Mouse (Mus musculus) myocyte (in vitro differentiated cells): ENCODE results near the gene Csf2rb2. TPM values are rescaled to one million over a fixed set of nuclear protein-coding genes. Genes with fewer than 3 reads are reported as not detected.
"Not testable (repeated sequence)": the region's sequence is repeated elsewhere in the genome, so short reads cannot be mapped to it uniquely, and the experiment has no call there.

Experiments
- H3K27me3 ChIP-seq: one replicate; pipeline ENCODE4 v1.6.1; 2011; ENCODE audit not compliant: control insufficient read depth, insufficient read depth, insufficient read length
- H3K36me3 ChIP-seq: one replicate; pipeline ENCODE4 v1.6.1; 2011; ENCODE audit not compliant: control insufficient read depth, insufficient read depth
- H3K4me2 ChIP-seq: one replicate; pipeline ENCODE4 v1.6.1; 2011; ENCODE audit warnings: low read depth, control low read depth
- H3K4me3 ChIP-seq: one replicate; pipeline ENCODE4 v1.5.1; 2011; ENCODE audit warnings: mild to moderate bottlenecking, control low read depth, moderate library complexity
- H3K79me2 ChIP-seq: one replicate; pipeline ENCODE4 v1.6.1; 2011; ENCODE audit not compliant: control insufficient read depth, insufficient read depth
- H3ac ChIP-seq: one replicate; pipeline ENCODE4 v1.6.1; 2011; ENCODE audit not compliant: control insufficient read depth, insufficient read length
- CEBPB ChIP-seq: IDR thresholded peaks from 2 replicates; pipeline ENCODE4 v1.6.1; 2011; ENCODE audit warnings: mild to moderate bottlenecking, moderate library complexity; ENCODE audit not compliant: poor library complexity, insufficient read depth, severe bottlenecking
- E2F4 ChIP-seq: IDR thresholded peaks from one replicate; pipeline ENCODE4 v1.6.1; 2011; ENCODE audit warnings: mild to moderate bottlenecking, control low read depth, moderate library complexity; ENCODE audit not compliant: insufficient read depth
- MAX ChIP-seq: IDR thresholded peaks from one replicate; pipeline ENCODE4 v1.6.1; 2011; ENCODE audit warnings: low read depth, mild to moderate bottlenecking, control low read depth
- MYOD1 ChIP-seq, 3 experiments: IDR thresholded peaks; one replicate each; pipeline ENCODE4 v1.6.1; 2011; ENCODE audit warnings: control low read depth in 2 of 3, low read depth in 2 of 3, mild to moderate bottlenecking in 2 of 3, moderate library complexity in 1 of 3; ENCODE audit not compliant: insufficient read length in 2 of 3, control insufficient read depth in 1 of 3
- MYOG ChIP-seq, 3 experiments: IDR thresholded peaks; one replicate each; pipeline ENCODE4 v1.6.1; 2011; ENCODE audit warnings: control low read depth in 2 of 3, low read depth in 2 of 3, mild to moderate bottlenecking in 2 of 3; ENCODE audit not compliant: insufficient read length in 2 of 3, control insufficient read depth in 1 of 3, insufficient read depth in 1 of 3
- POLR2A ChIP-seq: IDR thresholded peaks from one replicate; pipeline ENCODE4 v1.6.1; 2011; ENCODE audit warnings: low read depth, mild to moderate bottlenecking, control low read depth, moderate library complexity; ENCODE audit not compliant: insufficient read length
- POLR2AphosphoS2 ChIP-seq: IDR thresholded peaks from one replicate; pipeline ENCODE4 v1.6.1; 2011; ENCODE audit warnings: low read depth, control low read depth; ENCODE audit not compliant: insufficient read length
- REST ChIP-seq: IDR thresholded peaks from one replicate; pipeline ENCODE4 v1.6.1; 2011; ENCODE audit warnings: mild to moderate bottlenecking, control low read depth, moderate library complexity; ENCODE audit not compliant: insufficient read depth, insufficient read length
- SRF ChIP-seq: IDR thresholded peaks from one replicate; pipeline ENCODE4 v1.6.1; 2011; ENCODE audit warnings: low read depth; ENCODE audit not compliant: control insufficient read depth, insufficient read length
- TCF12 ChIP-seq: IDR thresholded peaks from one replicate; pipeline ENCODE4 v1.6.1; 2011; ENCODE audit warnings: mild to moderate bottlenecking, control low read depth; ENCODE audit not compliant: poor library complexity, insufficient read depth, severe bottlenecking
- TCF3 ChIP-seq: IDR thresholded peaks from one replicate; pipeline ENCODE4 v1.6.1; 2011; ENCODE audit warnings: low read depth, control low read depth; ENCODE audit not compliant: insufficient read length
- USF1 ChIP-seq: IDR thresholded peaks from one replicate; pipeline ENCODE4 v1.6.1; 2011; ENCODE audit warnings: low read depth, mild to moderate bottlenecking, control low read depth, moderate library complexity
- polyA plus RNA-seq: library from polyadenylated mRNA; unstranded; fragments of >200 nt; fragmentation: generic; extraction: Trizol; gene quantifications from one replicate; pipeline ENCODE4 v1.2.1, GENCODE M21; 2012; ENCODE audit warnings: missing spikeins

The Csf2rb2 gene
- polyA plus RNA-seq, 1 experiment = 0.14 TPM

DNA sequence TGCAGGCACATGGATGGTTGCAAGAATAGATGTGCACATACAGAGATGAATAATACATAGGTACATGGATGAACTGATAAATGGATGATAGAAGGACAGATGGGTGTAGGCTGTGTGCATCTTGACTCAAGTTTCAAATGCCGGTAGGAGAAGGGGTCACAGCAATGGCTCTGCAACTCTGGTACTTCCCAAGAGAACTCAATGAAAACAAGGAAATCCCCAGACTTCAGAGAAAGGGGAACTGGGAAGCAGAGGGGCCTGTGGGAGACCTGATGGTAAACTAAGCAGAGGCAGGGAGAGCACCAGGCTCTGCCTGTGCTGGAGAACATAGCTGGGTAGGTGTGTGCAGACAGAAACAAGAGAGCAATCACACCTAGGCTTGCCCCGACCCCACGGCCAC lies 28.9 kb upstream of the Csf2rb2 start:
- no peaks in the 10 kb centered on the region for H3K27me3 ChIP-seq
- no peaks in the 10 kb centered on the region for H3K36me3 ChIP-seq
- TF ChIP-seq POLR2A = no peak
- TF ChIP-seq MYOG (IDR thresholded peaks at IDR 0.05; ENCODE audit: control insufficient read depth in 1 of 3, insufficient read depth in 1 of 3, insufficient read length in 2 of 3, low read depth in 2 of 3) = no peak
- no peak for TF ChIP-seq TCF12
- no peak for TF ChIP-seq SRF
- TF ChIP-seq TCF3 = no peak
- TF ChIP-seq CEBPB = no peak
- no peak for TF ChIP-seq USF1
- no peak for TF ChIP-seq E2F4
- TF ChIP-seq POLR2AphosphoS2 = no peak
- TF ChIP-seq MYOD1 (IDR thresholded peaks at IDR 0.05; ENCODE audit: control insufficient read depth in 1 of 3, insufficient read length in 2 of 3, low read depth in 2 of 3) = no peak
- no peak for TF ChIP-seq REST
- TF ChIP-seq MAX = no peak
- H3ac ChIP-seq = no peak overlapping the region
- H3K4me3 ChIP-seq = no peak overlapping the region
- no peak overlapping the region for H3K4me2 ChIP-seq
- no peaks in the 10 kb centered on the region for H3K79me2 ChIP-seq

DNA sequence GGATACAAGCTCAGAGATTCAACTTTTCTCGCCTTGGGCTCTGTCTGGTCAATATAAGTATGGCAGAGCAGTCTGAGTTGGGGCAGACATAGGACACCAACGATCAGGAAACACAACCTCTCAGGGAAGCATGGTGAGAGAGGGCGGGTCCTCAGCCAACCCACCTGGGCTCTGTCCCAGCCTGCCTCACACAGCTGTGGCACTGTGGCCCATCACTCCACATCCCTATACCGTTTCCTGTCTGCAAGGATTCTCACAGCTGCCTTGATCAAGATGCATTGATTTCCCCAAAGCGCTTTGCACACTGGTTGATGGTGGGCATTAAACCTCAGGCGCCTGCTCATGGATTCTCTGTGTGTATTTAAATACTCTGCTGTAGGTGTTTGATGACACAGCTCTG lies 27.5 kb upstream of the Csf2rb2 start:
- no peaks in the 10 kb centered on the region for H3K36me3 ChIP-seq
- no peaks in the 10 kb centered on the region for H3K79me2 ChIP-seq
- no peaks in the 10 kb centered on the region for H3K27me3 ChIP-seq
- H3ac ChIP-seq = no peak overlapping the region
- H3K4me2 ChIP-seq = no peak overlapping the region
- H3K4me3 ChIP-seq = no peak overlapping the region
- TF ChIP-seq REST (no peak), MYOG (IDR thresholded peaks at IDR 0.05; ENCODE audit: control insufficient read depth in 1 of 3, insufficient read depth in 1 of 3, insufficient read length in 2 of 3, low read depth in 2 of 3) (no peak), E2F4 (no peak), POLR2AphosphoS2 (no peak), USF1 (no peak), MAX (no peak), POLR2A (no peak), TCF12 (no peak), CEBPB (no peak)

DNA sequence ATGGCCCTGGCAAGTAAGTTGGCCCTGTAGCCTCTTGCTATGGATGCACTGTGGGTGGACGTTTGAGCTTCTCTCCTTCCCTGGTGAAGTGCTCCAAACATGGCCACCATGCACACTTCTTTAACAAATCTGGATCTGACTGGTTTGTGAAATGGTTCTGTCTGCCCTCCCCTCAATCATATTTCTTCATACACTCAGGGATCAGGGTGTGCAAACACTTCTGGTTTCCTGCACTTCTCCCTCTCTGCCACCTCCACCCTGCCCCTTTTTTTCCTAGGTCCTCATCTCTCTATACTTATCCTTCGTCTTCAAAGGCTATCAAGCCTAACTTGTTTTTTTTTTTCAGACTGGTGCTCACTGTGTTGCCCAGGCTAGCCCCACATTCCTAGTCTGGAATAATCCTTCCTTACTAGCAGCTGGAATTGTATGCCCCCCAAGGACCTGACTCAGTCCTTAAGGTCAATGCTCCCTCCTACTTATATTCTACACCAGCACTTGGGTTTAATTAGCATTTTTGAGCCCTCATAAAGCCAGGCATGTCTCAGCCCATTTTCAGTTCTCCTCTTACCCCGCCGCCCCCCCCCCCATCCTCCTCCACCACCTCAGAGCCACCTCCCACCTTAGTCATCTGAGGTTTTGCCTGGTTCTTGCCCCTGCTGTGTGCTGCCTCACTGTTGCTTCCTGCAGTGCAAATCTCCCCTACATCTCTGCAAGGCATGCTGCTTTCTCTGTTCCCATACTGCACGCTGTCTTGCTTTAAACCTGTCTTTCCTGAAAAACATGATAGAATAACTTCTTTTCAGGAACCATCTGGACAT lies 26.2 kb upstream of the Csf2rb2 start:
- no peak overlapping the region for H3K4me2 ChIP-seq
- no peak overlapping the region for H3K4me3 ChIP-seq
- H3ac ChIP-seq = no peak overlapping the region
- no peaks in the 10 kb centered on the region for H3K27me3 ChIP-seq
- no peaks in the 10 kb centered on the region for H3K36me3 ChIP-seq
- TF ChIP-seq USF1 (no peak), SRF (no peak), TCF12 (no peak), REST (no peak), CEBPB (no peak), POLR2A (no peak), TCF3 (no peak), MYOG (IDR thresholded peaks at IDR 0.05; ENCODE audit: control insufficient read depth in 1 of 3, insufficient read depth in 1 of 3, insufficient read length in 2 of 3, low read depth in 2 of 3) (no peak), E2F4 (no peak), POLR2AphosphoS2 (no peak)
- no peaks in the 10 kb centered on the region for H3K79me2 ChIP-seq

DNA sequence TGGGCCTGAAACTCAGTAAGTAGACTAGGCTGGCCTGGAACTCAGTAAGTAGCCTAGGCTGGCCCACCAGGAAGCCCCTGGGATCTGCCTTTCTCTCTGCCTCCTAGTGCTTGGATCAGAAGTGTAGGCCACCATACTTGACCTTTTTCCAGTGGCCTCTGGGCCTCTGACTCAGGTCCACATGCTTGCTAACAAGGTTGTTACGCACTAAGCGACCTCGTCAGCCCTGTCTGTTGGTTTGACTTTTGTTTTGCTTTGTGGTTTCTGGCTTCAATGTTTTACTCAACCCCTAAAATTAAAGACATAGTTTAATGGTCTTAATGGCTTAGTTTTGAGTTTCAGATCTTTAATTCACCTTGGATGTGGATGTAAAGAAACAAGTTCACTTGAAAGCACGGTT lies 25.2 kb upstream of the Csf2rb2 start:
- H3K4me2 ChIP-seq = no peak overlapping the region
- TF ChIP-seq MAX (no peak), TCF12 (no peak), CEBPB (no peak), POLR2A (no peak), POLR2AphosphoS2 (no peak), REST (no peak), MYOG (IDR thresholded peaks at IDR 0.05; ENCODE audit: control insufficient read depth in 1 of 3, insufficient read depth in 1 of 3, insufficient read length in 2 of 3, low read depth in 2 of 3) (no peak), TCF3 (no peak), E2F4 (no peak), USF1 (no peak), SRF (no peak), MYOD1 (IDR thresholded peaks at IDR 0.05; ENCODE audit: control insufficient read depth in 1 of 3, insufficient read length in 2 of 3, low read depth in 2 of 3) (no peak)

DNA sequence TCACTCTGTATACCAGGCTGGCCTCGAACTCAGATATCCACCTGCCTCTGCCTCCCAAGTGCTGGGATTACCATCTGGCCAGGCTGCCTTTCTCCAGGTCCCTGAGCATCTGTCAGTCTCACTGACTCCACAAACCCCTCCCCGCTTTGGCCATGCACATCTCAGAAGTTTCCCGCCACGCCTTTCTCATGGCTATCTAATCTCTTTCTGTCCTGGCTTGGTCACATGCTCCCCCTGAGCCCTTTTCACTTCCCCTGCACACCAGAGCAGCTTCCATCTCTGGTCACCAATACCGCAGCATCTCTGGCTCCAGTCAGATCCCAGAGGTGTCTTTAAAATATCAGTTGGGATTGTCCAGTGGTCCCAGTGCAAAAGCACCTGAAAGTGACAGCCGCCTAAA lies 24.5 kb upstream of the Csf2rb2 start:
- H3K79me2 ChIP-seq, H3ac ChIP-seq, H3K36me3 ChIP-seq, H3K4me3 ChIP-seq, H3K4me2 ChIP-seq, H3K27me3 ChIP-seq: not testable (repeated sequence)

More for the DNA sequence above, 25.2 kb upstream of the Csf2rb2 start:
- Histone ChIP-seq H3K36me3 (no peaks in the 10 kb centered on the region), H3ac (no peak overlapping the region), H3K27me3 (no peaks in the 10 kb centered on the region), H3K4me3 (no peak overlapping the region), H3K79me2 (no peaks in the 10 kb centered on the region)
